Mouse (Mus musculus) neural tube, embryonic 12.5 days (tissue): Measurements from ENCODE around the gene Mrgpra1. TPM values are rescaled to one million over a fixed set of nuclear protein-coding genes. Genes with fewer than 3 reads are reported as not detected.
"Not testable (repeated sequence)": the region's sequence is repeated elsewhere in the genome, so short reads cannot be mapped to it uniquely, and the experiment has no call there.

Source experiments
- ATAC-seq: fragments of 200-750 bp; cut with Nextera tagmentation; 2 replicates; pipeline ENCODE4 v1.8.0; 2017; ENCODE audit warnings: low read depth, mild to moderate bottlenecking, moderate TSS enrichment, moderate library complexity; ENCODE audit not compliant: low FRiP score
- H3K27ac ChIP-seq: fragments of 300-500 bp; sonication (generic); 2 replicates; pipeline ENCODE4 v1.5.1; 2016
- H3K27me3 ChIP-seq: fragments of 300-500 bp; sonication (generic); replicated peaks from 2 replicates; pipeline ENCODE4 v1.6.1; 2016; ENCODE audit warnings: mild to moderate bottlenecking
- H3K36me3 ChIP-seq: fragments of 300-500 bp; sonication (generic); 2 replicates; pipeline ENCODE4 v1.6.1; 2016; ENCODE audit warnings: mild to moderate bottlenecking
- H3K4me1 ChIP-seq: fragments of 300-500 bp; sonication (generic); 2 replicates; pipeline ENCODE4 v1.6.1; 2016
- H3K4me2 ChIP-seq: fragments of 300-500 bp; sonication (generic); replicated peaks from 2 replicates; pipeline ENCODE4 v1.6.1; 2016; ENCODE audit warnings: mild to moderate bottlenecking
- H3K4me3 ChIP-seq: fragments of 300-500 bp; sonication (generic); 2 replicates; pipeline ENCODE4 v1.5.1; 2016
- H3K9ac ChIP-seq: fragments of 300-500 bp; sonication (generic); 2 replicates; pipeline ENCODE4 v1.6.1; 2016; ENCODE audit warnings: mild to moderate bottlenecking
- H3K9me3 ChIP-seq: fragments of 300-500 bp; sonication (generic); 2 replicates; pipeline ENCODE4 v1.6.1; 2016; ENCODE audit warnings: mild to moderate bottlenecking
- WGBS: fragments of 180-500 bp; shearing (Covaris S2); methylation state at CpG from one replicate; pipeline ENCODE4 v1.1.7; 2016; 5-methylcytosine and 5-hydroxymethylcytosine counted together
- polyA plus RNA-seq: library from polyadenylated mRNA; unstranded; fragments of >200 nt; fragmentation: Nextera tagmentation; extraction: Ambion mirVana; gene quantifications from 2 replicates; pipeline ENCODE4 v1.2.1, GENCODE M21; 2016

Gene Mrgpra1
- not detected in 2 replicates for polyA plus RNA-seq

GRCm38 (mm10) chr7:47354140-47354539, at the start of gene Mrgpra1:
TSS of gene Mrgpra1 (minus strand) at chr7:47354240.
- peaks cover 38% of the 10 kb centered on the region for H3K9me3 ChIP-seq
- no peak for ATAC-seq
- H3K9ac ChIP-seq = no peak within 1 kb of the TSS
- H3K27me3 ChIP-seq = no peaks in the 10 kb centered on the region
- WGBS = 75% methylated on average over 1 of the region's 1 CpGs
- H3K27ac ChIP-seq = no peak within 1 kb of the TSS
- no peaks in the 10 kb centered on the region for H3K4me1 ChIP-seq
- H3K36me3 ChIP-seq = no peaks in the 10 kb centered on the region
- no peak within 1 kb of the TSS for H3K4me2 ChIP-seq
- no peak within 1 kb of the TSS for H3K4me3 ChIP-seq

DNA sequence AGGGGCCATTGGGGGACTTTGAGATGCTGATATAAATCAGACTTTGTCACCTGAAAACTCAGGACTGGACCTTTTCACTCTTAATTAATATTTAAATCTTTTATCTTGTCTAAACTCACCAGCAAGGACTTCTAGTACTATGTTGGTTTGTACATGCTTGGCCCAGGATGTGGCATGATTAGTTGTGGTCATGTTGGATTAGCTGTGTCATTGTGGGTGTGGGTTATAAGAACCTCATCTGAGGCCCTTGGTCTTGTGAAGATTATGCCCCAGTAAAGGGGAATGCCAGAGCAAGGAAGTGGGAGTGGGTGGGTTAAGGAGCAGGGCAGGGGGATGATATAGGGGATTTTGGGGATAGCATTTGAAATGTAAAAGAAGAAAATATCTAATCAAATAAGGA, 47.1 kb upstream of the Mrgpra1 start:
- Histone ChIP-seq H3K4me1 (no peaks in the 10 kb centered on the region), H3K27me3 (no peaks in the 10 kb centered on the region), H3K36me3 (no peaks in the 10 kb centered on the region), H3K4me3 (no peak overlapping the region), H3K4me2 (no peak overlapping the region), H3K27ac (no peak overlapping the region), H3K9me3 (peaks cover 9% of the 10 kb centered on the region; the same call in 1 of the 2 replicates), H3K9ac (no peak overlapping the region)
- no peak for ATAC-seq

DNA sequence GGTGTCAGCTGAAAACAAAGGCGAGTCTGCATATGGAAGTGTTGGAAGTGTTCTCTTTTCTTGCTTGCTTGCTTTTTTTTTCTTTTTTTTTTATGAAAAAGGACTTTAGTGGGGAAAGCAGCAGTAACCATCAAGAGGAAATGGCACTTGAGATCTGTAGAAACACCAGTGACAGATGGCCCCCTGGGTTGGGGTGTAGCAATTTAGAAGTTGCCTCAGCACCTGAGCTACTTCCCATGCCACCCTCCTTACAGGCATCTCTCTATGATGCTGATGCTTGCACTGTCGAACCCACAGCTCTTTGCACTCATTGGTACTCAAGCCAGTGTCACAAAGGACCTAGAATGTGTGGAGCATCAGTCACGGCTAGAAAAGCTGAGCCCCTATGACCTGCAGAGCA, 5.6 kb downstream of the Mrgpra1 start:
- Histone ChIP-seq H3K4me2 (no peak overlapping the region), H3K36me3 (no peaks in the 10 kb centered on the region), H3K9me3 (peaks cover 41% of the 10 kb centered on the region), H3K4me1 (no peaks in the 10 kb centered on the region), H3K9ac (no peak overlapping the region), H3K4me3 (no peak overlapping the region), H3K27me3 (no peaks in the 10 kb centered on the region), H3K27ac (no peak overlapping the region)
- WGBS = 76% methylated on average over 3 of the region's 3 CpGs
- ATAC-seq = no peak

DNA sequence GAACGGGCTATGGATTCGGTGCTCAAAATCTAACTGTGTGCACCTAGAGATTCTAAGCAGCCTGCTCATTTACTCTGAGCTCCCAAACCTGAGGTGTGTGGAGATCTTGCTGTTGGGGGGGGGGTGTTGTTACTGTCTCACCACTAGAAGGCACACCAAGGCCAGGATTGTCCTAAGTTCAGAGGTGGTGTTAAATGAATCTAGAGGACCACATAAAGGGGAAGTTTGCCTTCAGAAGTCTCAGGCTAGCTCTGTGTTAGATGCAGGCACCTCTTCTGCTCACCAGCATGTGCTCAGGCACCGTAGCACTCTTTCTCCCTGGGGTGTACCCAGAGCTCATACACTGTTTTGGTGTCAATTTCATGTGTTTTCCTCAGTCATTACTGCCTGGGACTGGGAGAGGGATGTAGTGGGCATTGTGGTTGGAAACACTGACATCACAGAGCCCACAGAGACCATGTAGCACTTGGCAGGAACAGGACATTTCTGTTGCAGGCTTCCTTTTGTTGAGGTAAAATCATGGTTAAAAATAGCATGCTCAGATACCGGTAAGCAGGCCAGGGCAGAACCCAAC, 8.0 kb downstream of the Mrgpra1 start:
- no peaks in the 10 kb centered on the region for H3K27me3 ChIP-seq
- H3K4me2 ChIP-seq = no peak overlapping the region
- no peak overlapping the region for H3K27ac ChIP-seq
- H3K4me1 ChIP-seq = no peaks in the 10 kb centered on the region
- no peak overlapping the region for H3K9ac ChIP-seq
- no peak overlapping the region for H3K4me3 ChIP-seq
- ATAC-seq = no peak
- H3K36me3 ChIP-seq = no peaks in the 10 kb centered on the region
- 90% methylated on average over 4 of the region's 4 CpGs for WGBS
- peaks cover 40% of the 10 kb centered on the region for H3K9me3 ChIP-seq

DNA sequence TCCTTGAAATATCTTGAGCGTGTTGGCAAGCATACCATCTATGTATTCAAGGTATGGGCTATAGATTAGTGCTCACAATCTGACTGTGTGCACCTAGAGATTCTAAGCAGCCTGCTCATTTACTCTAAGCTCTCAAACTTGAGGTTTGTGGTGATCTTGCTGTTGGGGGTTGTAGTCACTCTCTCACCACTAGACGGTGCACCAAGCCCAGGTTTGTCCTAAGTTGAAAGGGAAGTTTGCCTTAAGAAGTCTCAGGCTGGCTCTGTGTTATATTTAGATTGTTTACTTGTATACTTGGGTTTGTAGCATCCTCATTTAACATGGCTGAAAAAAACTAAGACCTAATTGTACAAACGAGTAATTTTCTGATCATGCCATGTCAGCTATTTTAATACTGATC, 12.2 kb downstream of the Mrgpra1 start:
- not testable (repeated sequence) for H3K36me3 ChIP-seq, H3K4me3 ChIP-seq, H3K4me2 ChIP-seq, ATAC-seq, H3K9ac ChIP-seq, H3K4me1 ChIP-seq, H3K27me3 ChIP-seq, H3K27ac ChIP-seq
- 0 out of 2 replicates have a peak, but pooled peaks cover 22% of the 10 kb centered on the region for H3K9me3 ChIP-seq
- 85% methylated on average over 3 of the region's 3 CpGs for WGBS

DNA sequence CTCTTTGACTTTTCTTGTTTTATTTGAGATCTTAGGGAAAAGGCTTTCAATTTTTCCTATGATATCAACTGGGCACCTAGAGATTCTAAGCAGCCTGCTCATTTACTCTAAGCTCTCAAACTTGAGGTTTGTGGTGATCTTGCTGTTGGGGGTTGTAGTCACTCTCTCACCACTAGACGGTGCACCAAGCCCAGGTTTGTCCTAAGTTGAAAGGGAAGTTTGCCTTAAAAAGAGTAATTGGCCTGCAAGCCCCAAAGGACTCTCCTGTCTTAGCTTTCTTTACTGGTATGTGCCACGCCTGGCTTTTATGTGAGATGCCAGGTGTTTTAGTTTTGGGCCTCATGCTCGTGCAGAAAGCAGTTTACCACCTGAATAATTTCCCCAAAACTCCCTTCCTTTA, 12.7 kb downstream of the Mrgpra1 start:
- ATAC-seq = not testable (repeated sequence)

DNA sequence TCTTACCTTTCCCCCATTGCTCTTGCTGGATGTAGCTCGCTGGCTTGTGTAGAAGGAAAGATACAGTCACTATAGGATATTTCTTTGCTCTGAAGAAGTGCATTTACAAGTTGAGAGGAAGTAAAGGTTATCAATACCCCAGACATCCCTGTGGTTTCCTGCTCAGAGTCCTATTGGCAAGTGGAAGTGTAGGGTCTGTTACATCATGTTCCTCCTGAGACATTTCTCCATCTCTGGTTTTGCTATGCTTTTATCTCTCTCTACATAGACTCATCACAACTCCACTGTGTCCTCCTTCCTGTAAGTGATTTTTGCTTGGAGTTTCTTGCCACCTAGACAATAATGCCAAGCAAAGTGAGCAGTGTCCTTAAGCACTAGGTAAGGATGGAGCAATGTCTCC, 35.7 kb downstream of the Mrgpra1 start:
- Histone ChIP-seq H3K4me1 (no peaks in the 10 kb centered on the region), H3K27me3 (no peaks in the 10 kb centered on the region), H3K27ac (no peak overlapping the region), H3K9ac (no peak overlapping the region), H3K9me3 (peaks cover 29% of the 10 kb centered on the region), H3K4me2 (no peak overlapping the region), H3K36me3 (no peaks in the 10 kb centered on the region), H3K4me3 (no peak overlapping the region)
- no peak for ATAC-seq
- WGBS = 64% methylated on average over 1 of the region's 1 CpGs

More for the DNA sequence above, 12.7 kb downstream of the Mrgpra1 start:
- WGBS = 70% methylated on average over 3 of the region's 3 CpGs
- H3K4me1 ChIP-seq, H3K36me3 ChIP-seq, H3K4me2 ChIP-seq, H3K27ac ChIP-seq, H3K9ac ChIP-seq, H3K27me3 ChIP-seq, H3K4me3 ChIP-seq: not testable (repeated sequence)
- peaks cover 17% of the 10 kb centered on the region; the same call in 1 of the 2 replicates for H3K9me3 ChIP-seq

DNA sequence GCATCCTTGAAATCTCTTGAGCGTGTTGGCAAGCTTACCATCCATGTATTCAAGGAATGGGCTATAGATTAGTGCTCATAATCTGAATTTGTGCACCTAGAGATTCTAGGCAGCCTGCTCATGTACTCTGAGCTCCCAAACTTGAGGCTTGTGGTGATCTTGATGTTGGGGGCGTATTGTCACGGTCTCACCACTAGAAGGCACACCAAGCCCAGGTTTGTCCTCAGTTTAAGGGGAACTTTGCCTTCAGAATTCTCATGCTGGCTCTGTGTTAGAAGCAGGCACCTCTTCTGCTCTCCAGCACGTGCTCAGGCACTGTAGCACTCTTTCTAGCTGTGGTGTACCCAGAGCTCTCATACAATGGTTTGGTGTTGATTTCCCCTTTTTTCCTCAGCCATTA, 41.8 kb downstream of the Mrgpra1 start:
- Histone ChIP-seq H3K4me1 (no peaks in the 10 kb centered on the region), H3K27ac (no peak overlapping the region), H3K4me2 (no peak overlapping the region), H3K9ac (no peak overlapping the region), H3K9me3 (peaks cover 28% of the 10 kb centered on the region), H3K4me3 (no peak overlapping the region), H3K36me3 (no peaks in the 10 kb centered on the region), H3K27me3 (no peaks in the 10 kb centered on the region)
- no peak for ATAC-seq
- 37% methylated on average over 4 of the region's 4 CpGs for WGBS

- Histone ChIP-seq H3K4me1 (no peaks in the 10 kb centered on the region), H3K27ac (no peak overlapping the region), H3K4me3 (no peak overlapping the region), H3K9ac (no peak overlapping the region), H3K4me2 (no peak overlapping the region), H3K27me3 (no peaks in the 10 kb centered on the region), H3K36me3 (no peaks in the 10 kb centered on the region), H3K9me3 (peaks cover 34% of the 10 kb centered on the region)
- WGBS = 91% methylated on average over 10 of the region's 10 CpGs
- no peak for ATAC-seq
Measured at GRCm38 (mm10) chr7:47309855-47310254, 44.2 kb downstream of the Mrgpra1 start.

DNA sequence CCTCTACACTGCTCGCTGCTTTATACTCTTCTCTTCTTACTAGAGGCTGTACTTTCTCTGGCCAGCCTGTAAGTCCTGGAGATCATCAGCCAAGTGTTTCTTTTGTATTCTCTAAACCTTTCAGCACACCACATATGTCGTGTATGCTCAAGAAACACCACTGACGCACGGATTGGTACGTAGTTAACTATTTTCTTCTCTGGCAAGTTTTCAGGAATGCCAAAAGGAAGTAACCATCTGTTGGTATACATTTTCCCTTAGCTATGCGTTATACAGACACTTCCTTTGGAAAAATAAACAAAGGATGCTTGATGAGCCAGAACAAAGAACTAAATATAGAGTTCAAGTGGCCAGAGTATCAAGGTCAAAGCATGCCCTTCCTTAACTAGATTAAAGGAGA, 49.4 kb downstream of the Mrgpra1 start:
- not testable (repeated sequence) for H3K9me3 ChIP-seq, H3K9ac ChIP-seq, H3K27ac ChIP-seq, H3K4me3 ChIP-seq, H3K27me3 ChIP-seq, ATAC-seq, H3K36me3 ChIP-seq, H3K4me2 ChIP-seq, H3K4me1 ChIP-seq
- WGBS = 87% methylated on average over 5 of the region's 6 CpGs

GRCm38 (mm10) chr7:47299612-47300011, 54.4 kb downstream of the Mrgpra1 start:
- H3K9ac ChIP-seq, H3K4me3 ChIP-seq, H3K36me3 ChIP-seq, ATAC-seq, H3K27ac ChIP-seq, H3K27me3 ChIP-seq, H3K4me2 ChIP-seq, H3K4me1 ChIP-seq: not testable (repeated sequence)
- peaks cover 10% of the 10 kb centered on the region for H3K9me3 ChIP-seq
